Mouse (Mus musculus) myocyte (in vitro differentiated cells): ENCODE measurements at regions not wholly inside any gene's neighbourhood (a gene's known extent, or its start where the extent isn't known, plus 50 kb on each side); places are given as distances from the start of the nearest gene placed in this dataset.

Experiments used
- CEBPB ChIP-seq: IDR thresholded peaks from 2 replicates; pipeline ENCODE4 v1.6.1; 2011; ENCODE audit warnings: mild to moderate bottlenecking, moderate library complexity; ENCODE audit not compliant: poor library complexity, insufficient read depth, severe bottlenecking
- MAX ChIP-seq: IDR thresholded peaks from one replicate; pipeline ENCODE4 v1.6.1; 2011; ENCODE audit warnings: low read depth, mild to moderate bottlenecking, control low read depth
- MYOD1 ChIP-seq, 3 experiments: IDR thresholded peaks; one replicate each; pipeline ENCODE4 v1.6.1; 2011; ENCODE audit warnings: control low read depth in 2 of 3, low read depth in 2 of 3, mild to moderate bottlenecking in 2 of 3, moderate library complexity in 1 of 3; ENCODE audit not compliant: insufficient read length in 2 of 3, control insufficient read depth in 1 of 3
- POLR2A ChIP-seq: IDR thresholded peaks from one replicate; pipeline ENCODE4 v1.6.1; 2011; ENCODE audit warnings: low read depth, mild to moderate bottlenecking, control low read depth, moderate library complexity; ENCODE audit not compliant: insufficient read length
- POLR2AphosphoS2 ChIP-seq: IDR thresholded peaks from one replicate; pipeline ENCODE4 v1.6.1; 2011; ENCODE audit warnings: low read depth, control low read depth; ENCODE audit not compliant: insufficient read length
- TCF12 ChIP-seq: IDR thresholded peaks from one replicate; pipeline ENCODE4 v1.6.1; 2011; ENCODE audit warnings: mild to moderate bottlenecking, control low read depth; ENCODE audit not compliant: poor library complexity, insufficient read depth, severe bottlenecking
- USF1 ChIP-seq: IDR thresholded peaks from one replicate; pipeline ENCODE4 v1.6.1; 2011; ENCODE audit warnings: low read depth, mild to moderate bottlenecking, control low read depth, moderate library complexity

DNA sequence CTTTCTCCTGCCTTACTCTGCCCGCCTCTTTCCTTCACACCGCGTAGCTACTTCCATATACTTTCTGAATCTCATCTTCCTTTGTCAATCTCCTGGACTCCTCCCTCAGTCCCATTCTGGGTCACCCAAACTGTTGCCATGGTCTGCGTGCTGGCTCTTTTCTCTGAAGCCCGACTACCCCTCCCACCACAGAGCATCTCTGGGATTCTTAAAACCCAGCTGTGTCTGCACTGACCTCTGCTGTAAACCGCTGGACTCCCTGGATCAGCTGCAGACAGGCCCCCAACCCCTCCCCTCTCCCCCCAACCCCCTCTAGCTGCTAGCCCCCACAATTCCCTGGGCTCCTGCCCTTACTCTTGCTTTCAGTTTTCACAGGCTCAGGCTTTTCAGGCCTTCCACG is 136.4 kb downstream of the Fam43a start:
- TF ChIP-seq POLR2A (no peak), TCF12 (no peak), CEBPB (no peak), USF1 (no peak), MYOD1 (IDR thresholded peaks at IDR 0.05; ENCODE audit: control insufficient read depth in 1 of 3, insufficient read length in 2 of 3, low read depth in 2 of 3) (no peak), MAX (no peak), POLR2AphosphoS2 (no peak)
